Mouse (Mus musculus) heart, adult 18-20 months (tissue): ENCODE data around the gene Sept9. TPM values are rescaled to one million over a fixed set of nuclear protein-coding genes. Genes with fewer than 3 reads are reported as not detected.

Experiments
- DNase-seq, 2 experiments: peaks; one replicate each; pipeline ENCODE4 v3.0.0; 2021 to 2022; ENCODE audit warnings: mixed read lengths in 1 of 2
- total RNA-seq, 2 experiments: library from RNA; stranded (reverse); gene quantifications; 2 replicates each; pipeline ENCODE4 v1.2.3; 2021

The Sept9 gene
- total RNA-seq, 2 experiments from 2014 or later, result 32.7 to 33.4 TPM

- peak in 1 of 2 experiments; percentile 2 for DNase-seq
Measured at GRCm38 (mm10) chr11:117406711-117407110, 207.2 kb downstream of the Sept9 start.

- DNase-seq, result no peak
Measured at GRCm38 (mm10) chr11:117407196-117407595, 207.7 kb downstream of the Sept9 start.

- peak; percentile 59 to 70 for DNase-seq
Measured at GRCm38 (mm10) chr11:117407651-117408441, 208.4 kb downstream of the Sept9 start.

GRCm38 (mm10) chr11:117408442-117409031 is 209.1 kb downstream of the Sept9 start:
- no peak for DNase-seq

GRCm38 (mm10) chr11:117409331-117409730 is 209.9 kb downstream of the Sept9 start:
- DNase-seq, result no peak

- no peak for DNase-seq
Measured at GRCm38 (mm10) chr11:117410059-117410458, 210.6 kb downstream of the Sept9 start.

GRCm38 (mm10) chr11:117411663-117412062 is 212.2 kb downstream of the Sept9 start:
- no peak for DNase-seq

Other genes with a start within 250 kb of the Sept9 start
- gene Sec14l1, start 84.5 kb upstream of the Sept9 start, total RNA-seq, result 10 to 100 TPM; 86.8 to 98.2 TPM